Mouse (Mus musculus) heart, embryonic 10.5 days (tissue): ENCODE measurements around the gene Arf5. TPM values are rescaled to one million over a fixed set of nuclear protein-coding genes. Genes with fewer than 3 reads are reported as not detected.
A peak's percentile ranks its signal among the peaks of the same experiment; 100 is the strongest.

ENCODE experiments used
- DNase-seq: peaks from one replicate; pipeline ENCODE4 v3.0.0-alpha.2; 2017; ENCODE audit warnings: low spot score
- H3K27ac ChIP-seq: fragments of 300-500 bp; sonication (generic); 2 replicates; pipeline ENCODE4 v1.5.1; 2016; ENCODE audit warnings: mild to moderate bottlenecking
- H3K27me3 ChIP-seq: fragments of 300-500 bp; sonication (generic); 2 replicates; pipeline ENCODE4 v1.6.1; 2016; ENCODE audit warnings: mild to moderate bottlenecking; ENCODE audit not compliant: poor library complexity, insufficient read depth, severe bottlenecking
- H3K36me3 ChIP-seq: fragments of 300-500 bp; sonication (generic); 2 replicates; pipeline ENCODE4 v1.6.1; 2016; ENCODE audit warnings: mild to moderate bottlenecking, moderate library complexity
- H3K4me1 ChIP-seq: fragments of 300-500 bp; sonication (generic); 2 replicates; pipeline ENCODE4 v1.6.1; 2016; ENCODE audit warnings: mild to moderate bottlenecking
- H3K4me3 ChIP-seq: fragments of 300-500 bp; sonication (generic); 2 replicates; pipeline ENCODE4 v1.5.1; 2016; ENCODE audit warnings: mild to moderate bottlenecking, moderate library complexity
- H3K9me3 ChIP-seq: fragments of 300-500 bp; sonication (generic); 2 replicates; pipeline ENCODE4 v1.6.1; 2016; ENCODE audit warnings: mild to moderate bottlenecking, moderate library complexity
- WGBS: fragments of 180-500 bp; shearing (Covaris S2); methylation state at CpG from one replicate; pipeline ENCODE4 v1.1.7; 2016; 5-methylcytosine and 5-hydroxymethylcytosine counted together
- polyA plus RNA-seq: library from polyadenylated mRNA; unstranded; fragments of >200 nt; fragmentation: Nextera tagmentation; extraction: Ambion mirVana; gene quantifications from 2 replicates; pipeline ENCODE4 v1.2.1, GENCODE M21; 2016

Gene Arf5
- polyA plus RNA-seq, 1 experiment from 2014 or later: 310 TPM

DNA sequence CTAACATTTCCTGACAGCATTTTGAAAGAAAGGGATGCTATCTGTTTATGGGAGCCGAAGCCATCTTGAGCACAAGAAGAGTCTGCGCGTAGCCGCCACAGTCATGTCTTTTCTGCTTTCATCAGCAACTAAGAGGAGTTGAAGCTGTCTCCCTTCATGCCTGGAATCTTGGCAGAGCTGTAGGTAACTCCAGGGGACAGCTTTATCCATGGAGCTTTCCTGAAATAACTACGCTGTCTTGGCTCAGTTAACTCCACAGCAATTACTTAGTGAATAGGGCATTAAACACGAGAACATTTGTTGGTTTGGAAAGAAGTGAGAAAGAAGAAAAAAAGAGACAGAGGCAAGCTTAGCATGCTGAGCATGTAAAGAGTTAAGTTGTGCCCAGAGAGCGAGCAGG is 24.6 kb downstream of the Arf5 start:
- Histone ChIP-seq H3K36me3 (no peaks in the 10 kb centered on the region), H3K27ac (no peak overlapping the region), H3K27me3 (peaks cover 40% of the 10 kb centered on the region), H3K9me3 (no peaks in the 10 kb centered on the region), H3K4me3 (no peak overlapping the region), H3K4me1 (no peaks in the 10 kb centered on the region)
- WGBS: 78% methylated on average over 7 of the region's 7 CpGs
- no peak for DNase-seq

DNA sequence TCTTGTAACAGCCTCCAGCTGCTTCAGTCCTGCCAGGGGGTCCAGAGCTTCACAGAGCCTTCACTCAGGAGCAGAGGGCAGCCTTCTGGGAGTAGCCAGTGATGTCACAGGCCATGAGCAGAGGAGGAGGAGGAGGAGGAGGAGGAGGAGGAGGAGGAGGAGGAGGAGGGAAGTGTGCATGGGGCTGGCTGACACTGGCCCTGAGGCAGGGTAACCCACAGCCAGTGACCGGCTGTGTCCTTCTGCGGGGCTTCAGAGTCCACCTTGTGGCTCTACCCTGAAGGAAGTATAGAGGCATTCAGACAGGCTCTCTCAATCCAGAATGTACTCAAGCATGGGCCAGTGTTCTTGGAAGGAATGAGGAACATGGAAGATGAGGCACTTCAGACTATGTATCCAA is 25.9 kb downstream of the Arf5 start, which contains the start of gene Pax4:
TSS of gene Pax4 (minus strand) at position 101 of the 400 bp plus-strand sequence.
- no peaks in the 10 kb centered on the region for H3K4me1 ChIP-seq
- DNase-seq: no peak
- peaks cover 44% of the 10 kb centered on the region for H3K27me3 ChIP-seq
- WGBS: 83% methylated on average over 2 of the region's 2 CpGs
- H3K4me3 ChIP-seq: no peak within 1 kb of the TSS
- no peaks in the 10 kb centered on the region for H3K36me3 ChIP-seq
- no peaks in the 10 kb centered on the region for H3K9me3 ChIP-seq
- H3K27ac ChIP-seq: no peak within 1 kb of the TSS

DNA sequence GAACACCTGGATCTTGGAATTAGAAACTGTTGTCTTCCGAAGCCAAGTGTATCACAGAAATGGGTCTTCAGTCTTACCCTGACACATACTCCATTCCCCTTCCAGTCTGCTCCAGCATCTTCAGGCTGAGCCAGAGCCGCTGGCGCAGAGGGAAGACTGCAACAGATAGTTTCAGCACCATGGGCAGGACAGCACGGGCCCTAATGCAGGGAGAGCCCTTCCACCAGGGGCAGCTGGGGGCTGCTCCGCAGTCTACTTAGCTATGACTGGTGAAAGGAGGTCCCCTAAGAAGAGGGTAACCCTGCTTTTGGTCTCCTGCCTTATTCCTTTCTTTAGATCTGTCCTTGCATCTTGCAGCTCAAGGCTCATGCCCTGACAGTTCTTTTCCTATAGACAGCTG is 27.1 kb downstream of the Arf5 start:
- Histone ChIP-seq H3K4me3 (no peak overlapping the region), H3K9me3 (no peaks in the 10 kb centered on the region), H3K36me3 (no peaks in the 10 kb centered on the region), H3K4me1 (no peaks in the 10 kb centered on the region), H3K27ac (no peak overlapping the region), H3K27me3 (peaks cover 44% of the 10 kb centered on the region)
- DNase-seq: no peak
- 9% methylated on average over 5 of the region's 5 CpGs for WGBS

DNA sequence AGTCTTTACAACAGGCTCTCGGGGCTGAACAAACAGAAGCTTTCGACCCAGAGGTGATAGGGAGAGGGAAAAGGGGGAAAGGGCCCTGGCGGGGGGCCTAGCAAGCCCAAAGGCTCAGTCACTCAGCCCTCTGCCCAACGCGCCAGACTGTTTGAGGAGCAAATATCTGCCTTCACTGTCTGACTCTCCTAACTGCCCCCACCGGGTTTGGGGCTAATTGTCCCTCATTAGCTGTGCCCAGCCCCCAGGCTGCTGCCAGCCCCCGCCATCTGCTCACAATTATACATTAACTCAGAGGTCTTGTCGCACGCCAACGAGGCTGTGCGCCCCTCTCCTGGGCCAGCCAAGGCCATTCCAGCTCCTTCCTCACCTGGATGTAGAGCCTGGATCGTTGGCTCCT is 27.6 kb downstream of the Arf5 start:
- no peak overlapping the region for H3K4me3 ChIP-seq
- H3K27me3 ChIP-seq: peaks cover 44% of the 10 kb centered on the region
- H3K4me1 ChIP-seq: no peaks in the 10 kb centered on the region
- no peaks in the 10 kb centered on the region for H3K9me3 ChIP-seq
- DNase-seq: no peak
- H3K27ac ChIP-seq: no peak overlapping the region
- no peaks in the 10 kb centered on the region for H3K36me3 ChIP-seq
- 1% methylated on average over 12 of the region's 12 CpGs for WGBS

DNA sequence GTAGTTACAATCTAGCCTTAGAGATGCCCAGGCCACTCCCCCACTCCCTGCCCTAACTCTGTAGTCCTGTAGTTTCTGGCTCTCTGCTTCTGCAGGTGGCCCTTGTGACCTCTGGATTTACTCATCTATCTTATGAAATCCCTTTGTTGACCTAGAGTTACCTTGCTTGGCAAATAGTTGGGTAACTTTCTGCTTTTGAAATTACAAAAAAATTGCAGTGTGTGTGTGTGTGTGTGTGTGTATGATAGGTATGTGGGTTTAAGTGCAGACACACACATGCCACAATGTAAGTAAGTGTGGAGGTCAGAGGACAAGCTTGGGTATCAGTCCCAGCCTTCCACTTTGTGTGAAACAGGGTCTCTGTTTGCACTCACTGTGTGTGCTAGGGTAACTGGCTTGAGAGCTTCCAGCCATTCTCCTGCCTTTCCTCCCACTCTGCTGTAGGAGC is 35.9 kb downstream of the Arf5 start:
- no peak overlapping the region for H3K4me3 ChIP-seq
- H3K36me3 ChIP-seq: no peaks in the 10 kb centered on the region
- no peaks in the 10 kb centered on the region for H3K27me3 ChIP-seq
- no peak for DNase-seq
- H3K27ac ChIP-seq: no peak overlapping the region
- H3K9me3 ChIP-seq: no peaks in the 10 kb centered on the region
- H3K4me1 ChIP-seq: no peaks in the 10 kb centered on the region

DNA sequence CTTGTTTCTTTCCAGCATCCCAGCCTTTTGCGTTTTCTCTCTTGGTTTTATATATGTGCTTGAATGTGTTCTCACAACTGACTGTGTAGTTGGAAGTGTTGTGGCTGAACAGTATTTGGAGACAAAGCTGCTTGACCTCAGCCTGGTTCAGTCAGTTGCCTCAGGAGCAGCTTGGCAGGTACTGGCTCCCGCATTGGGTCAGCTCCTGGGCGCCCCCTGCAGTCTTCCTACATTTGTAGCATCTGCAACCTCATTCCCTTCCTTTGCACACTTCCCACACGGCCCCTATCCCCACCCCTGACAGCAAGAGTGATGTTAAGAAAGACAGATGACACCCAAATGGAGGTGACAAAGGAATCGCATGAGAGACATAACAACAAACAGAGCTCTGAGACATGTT is 37.2 kb downstream of the Arf5 start:
- no peaks in the 10 kb centered on the region for H3K9me3 ChIP-seq
- H3K4me1 ChIP-seq: no peaks in the 10 kb centered on the region
- H3K27me3 ChIP-seq: no peaks in the 10 kb centered on the region
- peak; percentile 83 for DNase-seq
- H3K36me3 ChIP-seq: no peaks in the 10 kb centered on the region
- no peak overlapping the region for H3K27ac ChIP-seq
- no peak overlapping the region for H3K4me3 ChIP-seq
- WGBS: 4% methylated on average over 5 of the region's 5 CpGs

DNA sequence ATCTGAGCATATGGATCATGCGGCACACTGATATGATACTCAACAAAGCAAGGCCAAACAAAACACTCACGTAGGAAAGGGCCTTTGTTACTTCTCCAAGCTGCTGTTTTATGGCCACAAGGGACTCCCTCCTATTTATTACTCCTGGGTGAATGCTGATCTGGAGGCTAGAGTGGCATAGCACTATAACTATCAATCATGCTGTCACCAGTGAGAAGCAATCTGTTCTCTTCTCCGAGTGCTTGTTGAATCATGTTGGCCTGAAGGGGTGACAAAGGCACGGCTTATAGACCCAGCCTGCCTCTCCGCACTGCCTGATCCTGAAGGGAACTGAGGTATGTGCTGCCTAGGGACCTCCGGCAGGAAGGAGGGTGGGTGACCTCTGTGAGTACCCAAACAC is 41.3 kb downstream of the Arf5 start:
- Histone ChIP-seq H3K27ac (no peak overlapping the region), H3K9me3 (no peaks in the 10 kb centered on the region), H3K36me3 (no peaks in the 10 kb centered on the region), H3K27me3 (no peaks in the 10 kb centered on the region), H3K4me3 (no peak overlapping the region), H3K4me1 (no peaks in the 10 kb centered on the region)
- 50% methylated on average over 6 of the region's 6 CpGs for WGBS
- no peak for DNase-seq

DNA sequence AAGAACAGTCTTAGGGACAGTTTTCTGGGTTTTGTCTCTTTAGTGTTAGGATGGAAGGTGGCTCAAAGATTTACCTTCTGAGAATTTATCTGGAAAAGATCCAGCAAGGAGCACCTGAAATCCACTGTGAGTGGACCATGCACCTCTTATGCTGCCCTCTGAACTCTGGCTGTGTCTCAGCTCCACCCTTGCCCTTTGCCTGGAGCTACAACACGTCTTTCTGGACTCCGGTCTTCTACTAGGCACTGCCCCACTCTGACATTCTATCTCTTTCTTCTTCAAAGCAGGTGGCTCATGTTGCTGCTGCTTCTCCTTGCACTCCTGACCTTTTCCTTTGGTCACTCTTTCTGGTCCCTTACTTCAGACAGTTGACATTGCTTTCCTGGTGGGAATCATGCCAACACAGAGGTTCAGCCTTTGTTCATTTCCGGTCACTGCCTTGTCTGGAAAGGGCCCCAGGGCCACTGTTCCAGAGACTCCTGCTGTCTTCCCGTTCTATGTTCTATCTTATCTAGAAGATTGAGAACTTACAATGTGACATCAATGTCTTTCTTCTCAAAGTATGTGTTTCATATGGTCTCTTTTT is 46.8 kb downstream of the Arf5 start:
- 68% methylated on average over 4 of the region's 4 CpGs for WGBS
- Histone ChIP-seq H3K27me3 (no peaks in the 10 kb centered on the region), H3K27ac (no peak overlapping the region), H3K9me3 (no peaks in the 10 kb centered on the region), H3K36me3 (no peaks in the 10 kb centered on the region), H3K4me1 (no peaks in the 10 kb centered on the region), H3K4me3 (no peak overlapping the region)
- no peak for DNase-seq

DNA sequence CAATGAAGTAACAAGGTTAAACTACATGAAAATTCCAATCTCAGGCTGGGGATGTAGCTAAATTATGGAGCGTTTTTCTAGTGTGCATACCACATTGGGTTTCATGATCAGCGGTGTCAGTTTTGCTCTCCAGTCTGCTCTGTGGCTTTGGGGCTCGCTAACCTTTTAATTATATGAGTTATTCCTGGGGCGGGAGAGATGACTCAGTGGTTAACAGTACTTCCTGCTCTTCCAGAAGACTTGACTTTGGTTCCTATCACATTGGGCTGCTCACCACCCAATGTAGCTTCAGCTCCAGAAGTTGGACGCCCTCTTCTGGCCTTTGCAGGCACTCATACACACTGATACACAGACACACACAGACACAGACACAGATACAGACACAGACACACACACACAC is 47.3 kb downstream of the Arf5 start:
- H3K9me3 ChIP-seq: no peaks in the 10 kb centered on the region
- WGBS: 74% methylated on average over 5 of the region's 5 CpGs
- H3K4me3 ChIP-seq: no peak overlapping the region
- H3K4me1 ChIP-seq: no peaks in the 10 kb centered on the region
- DNase-seq: no peak
- H3K27me3 ChIP-seq: no peaks in the 10 kb centered on the region
- no peaks in the 10 kb centered on the region for H3K36me3 ChIP-seq
- H3K27ac ChIP-seq: no peak overlapping the region

DNA sequence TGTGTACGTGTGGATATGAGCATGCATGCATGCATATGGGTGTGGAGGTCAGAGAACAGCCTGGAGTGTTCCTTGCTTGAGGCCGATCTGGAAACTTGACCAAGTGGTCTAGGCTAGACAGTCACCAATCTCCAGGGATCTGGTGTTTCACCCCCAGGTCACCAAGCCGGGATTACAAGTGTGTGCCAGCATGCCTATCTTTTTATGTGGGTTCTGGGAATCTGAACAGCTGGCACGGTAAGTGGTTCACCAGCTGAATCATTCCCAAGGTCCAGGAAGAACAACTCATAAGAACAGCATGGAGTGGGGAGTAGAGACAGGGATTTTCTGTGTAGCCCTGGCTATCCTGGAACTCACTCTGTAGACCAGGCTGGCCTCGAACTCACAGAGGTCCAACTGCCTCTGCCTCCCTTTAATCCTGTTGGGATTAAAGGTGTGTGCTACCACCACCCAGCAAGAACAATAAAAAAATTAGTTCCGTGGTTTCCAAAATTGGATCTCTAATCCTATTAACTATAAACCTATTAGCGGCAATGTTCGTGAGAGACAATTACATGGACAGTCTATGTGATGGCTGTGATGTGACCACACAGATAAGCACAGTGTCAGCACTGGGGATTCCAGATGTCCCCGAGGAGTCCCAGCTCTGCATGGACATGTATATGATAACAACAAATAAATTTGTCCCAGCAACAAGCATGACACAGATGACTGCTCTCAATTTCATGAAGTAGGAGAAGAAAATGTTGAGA is 48.1 kb downstream of the Arf5 start:
- H3K4me1 ChIP-seq: no peaks in the 10 kb centered on the region
- WGBS: 82% methylated on average over 9 of the region's 9 CpGs
- H3K27me3 ChIP-seq: no peaks in the 10 kb centered on the region
- no peak overlapping the region for H3K27ac ChIP-seq
- no peaks in the 10 kb centered on the region for H3K36me3 ChIP-seq
- DNase-seq: no peak
- H3K9me3 ChIP-seq: no peaks in the 10 kb centered on the region
- no peak overlapping the region for H3K4me3 ChIP-seq

DNA sequence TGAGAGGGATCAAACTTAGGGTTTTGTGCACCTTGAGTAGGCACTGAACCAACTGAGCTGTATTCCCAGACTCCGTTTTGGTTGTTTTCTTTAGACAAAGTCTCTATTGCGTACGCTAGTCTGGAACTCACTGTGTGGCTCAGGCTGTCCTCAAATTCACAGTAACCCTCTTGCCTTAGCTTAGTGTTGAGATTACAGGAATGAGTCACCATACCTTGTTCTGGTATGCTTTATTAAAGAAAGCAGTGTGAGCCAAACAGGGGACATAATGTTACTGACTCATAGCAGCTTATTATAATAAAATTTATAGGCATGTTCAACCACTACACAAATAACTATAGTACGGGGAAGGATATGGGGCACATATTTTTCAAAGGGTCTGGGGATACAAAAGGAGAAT is 50.9 kb downstream of the Arf5 start:
- WGBS: 85% methylated on average over 4 of the region's 4 CpGs
- Histone ChIP-seq H3K4me1 (0 out of 2 replicates have a peak, but pooled peaks cover 6% of the 10 kb centered on the region), H3K9me3 (no peaks in the 10 kb centered on the region), H3K36me3 (no peaks in the 10 kb centered on the region), H3K4me3 (no peak overlapping the region), H3K27ac (no peak overlapping the region), H3K27me3 (no peaks in the 10 kb centered on the region)
- DNase-seq: no peak

DNA sequence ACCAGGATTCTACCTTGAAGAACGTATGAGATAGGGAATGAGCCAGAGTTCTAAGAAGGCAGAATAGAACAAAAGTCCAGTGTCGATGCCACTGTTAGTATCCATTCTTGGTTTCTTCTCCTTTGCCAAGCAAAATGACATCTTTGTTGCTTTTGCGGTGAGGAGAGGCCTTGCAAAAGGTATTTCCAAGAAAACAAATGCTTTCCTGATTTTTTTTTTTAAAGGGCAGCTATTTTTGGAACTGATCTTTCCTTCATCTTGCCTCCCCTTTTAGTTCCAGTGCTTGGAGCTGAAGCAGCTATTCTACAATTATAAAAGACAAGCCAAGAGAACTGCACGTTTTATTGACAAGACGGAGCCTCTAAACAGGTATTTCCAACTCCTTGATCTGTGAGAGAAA is 51.5 kb downstream of the Arf5 start, which contains the start of gene Snd1:
TSS of gene Snd1 (plus strand) at position 301 of the 400 bp plus-strand sequence.
- no peak within 1 kb of the TSS for H3K4me3 ChIP-seq
- H3K9me3 ChIP-seq: no peaks in the 10 kb centered on the region
- no peak within 1 kb of the TSS for H3K27ac ChIP-seq
- no peaks in the 10 kb centered on the region for H3K36me3 ChIP-seq
- H3K27me3 ChIP-seq: no peaks in the 10 kb centered on the region
- 0 out of 2 replicates have a peak, but pooled peaks cover 6% of the 10 kb centered on the region for H3K4me1 ChIP-seq
- DNase-seq: no peak
- 80% methylated on average over 5 of the region's 5 CpGs for WGBS
